Mouse (Mus musculus): ENCODE measurements around the gene Ap2s1. TPM values are rescaled to one million over a fixed set of nuclear protein-coding genes. Genes with fewer than 3 reads are reported as not detected.
"Not testable (repeated sequence)": the region's sequence is repeated elsewhere in the genome, so short reads cannot be mapped to it uniquely, and the experiment has no call there.

Gene Ap2s1
- polyA plus RNA-seq, 1 experiment from 2014 or later = 249 TPM

DNA sequence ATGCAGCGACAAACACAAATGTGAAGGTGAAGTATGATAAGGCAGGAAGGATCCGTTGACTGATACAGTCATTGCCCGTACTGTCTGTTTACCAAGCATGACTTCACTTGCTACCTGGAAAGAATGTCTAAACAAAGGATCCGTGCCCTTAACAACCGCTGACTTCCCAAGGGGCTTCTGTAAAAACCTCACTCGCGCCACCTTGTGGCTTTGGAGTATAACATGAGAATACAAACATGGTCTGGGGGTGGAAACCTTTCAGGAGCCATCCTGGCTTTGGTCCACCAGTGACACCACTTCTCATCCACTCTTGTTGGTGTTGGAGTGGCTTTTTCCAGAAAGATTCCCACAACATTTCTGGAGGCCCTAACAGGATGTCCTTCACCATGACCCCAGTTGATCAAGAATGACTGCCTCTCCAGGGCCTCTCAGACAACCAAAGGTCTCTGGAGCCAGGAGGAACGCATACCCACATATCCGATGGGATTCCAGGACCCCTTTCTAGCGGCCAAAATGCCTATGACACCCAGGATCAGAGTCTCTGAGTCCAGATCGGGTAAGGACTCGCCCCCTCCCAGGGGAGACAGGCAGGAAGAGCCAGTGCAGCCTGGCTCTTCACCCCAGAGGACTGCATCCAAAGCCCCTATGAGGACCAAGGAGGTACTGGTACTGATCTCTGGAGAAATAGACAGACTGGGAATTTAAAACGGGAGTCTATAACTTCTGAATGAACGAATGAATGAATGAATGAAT lies 9.4 kb upstream of the Ap2s1 start:
- Histone ChIP-seq H3K9me3 (no peaks in the 10 kb centered on the region), H3K4me3 (peak overlapping the region; percentile 32; the same call in 1 of the 2 replicates), H3K36me3 (replicated peaks) (no peaks in the 10 kb centered on the region), H3K27ac (peak overlapping the region; percentile 42), H3K27me3 (ENCODE audit: poor library complexity, severe bottlenecking) (no peaks in the 10 kb centered on the region), H3K4me1 (peaks cover 18% of the 10 kb centered on the region)
- DNase-seq (ENCODE audit: extremely low spot score, low spot score) = peak; percentile 66
- 30% methylated on average over 14 of the region's 14 CpGs for WGBS

DNA sequence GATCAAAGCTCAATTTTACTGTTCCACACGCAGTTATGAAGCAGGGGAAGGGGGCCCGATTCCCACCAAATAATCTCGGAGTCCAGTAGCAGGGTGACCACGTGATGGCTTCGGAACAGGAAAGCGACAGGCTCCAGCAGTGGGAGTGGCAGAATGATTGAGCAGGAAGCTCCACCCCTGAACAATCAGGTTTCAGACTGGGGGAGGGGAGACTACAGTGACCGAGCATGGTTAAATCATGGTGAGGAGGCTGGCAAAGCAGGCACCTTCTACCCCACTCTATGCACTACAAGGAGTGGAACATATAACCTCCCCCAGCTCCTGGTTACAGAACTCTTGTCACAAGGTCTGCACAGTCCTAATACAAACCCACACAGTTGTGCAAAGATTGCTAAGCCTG lies 8.6 kb upstream of the Ap2s1 start:
- not testable (repeated sequence) for H3K36me3 ChIP-seq (replicated peaks); H3K9me3 ChIP-seq; DNase-seq (ENCODE audit: extremely low spot score, low spot score); H3K27me3 ChIP-seq (ENCODE audit: poor library complexity, severe bottlenecking)
- WGBS = 6% methylated on average over 7 of the region's 7 CpGs
- Histone ChIP-seq H3K27ac (peak overlapping the region; percentile 68), H3K4me1 (peaks cover 18% of the 10 kb centered on the region), H3K4me3 (peak overlapping the region; percentile 32; the same call in 1 of the 2 replicates)

DNA sequence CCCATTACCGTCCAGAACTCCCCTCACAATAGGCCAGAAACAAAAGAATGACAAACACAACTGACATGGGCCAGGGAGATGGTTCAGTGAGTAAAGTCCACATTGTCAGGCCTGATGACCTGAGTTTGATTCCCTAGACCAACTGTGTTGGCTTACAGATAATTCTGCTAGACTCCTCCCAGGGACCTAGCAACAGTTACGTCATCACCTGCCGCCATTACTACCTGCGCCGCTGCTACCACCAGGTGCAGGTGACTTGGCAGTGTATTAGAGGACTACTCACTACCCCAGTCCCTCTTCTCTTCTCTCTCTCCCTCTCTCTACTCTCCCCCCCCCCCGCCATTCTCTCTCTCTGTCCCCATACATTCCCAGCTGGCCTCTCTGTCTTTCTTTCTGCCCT lies 7.4 kb upstream of the Ap2s1 start:
- WGBS = 87% methylated on average over 6 of the region's 6 CpGs
- no peak for DNase-seq (ENCODE audit: extremely low spot score, low spot score)
- Histone ChIP-seq H3K9me3 (no peaks in the 10 kb centered on the region), H3K27me3 (ENCODE audit: poor library complexity, severe bottlenecking) (no peaks in the 10 kb centered on the region), H3K4me1 (peaks cover 18% of the 10 kb centered on the region), H3K27ac (no peak overlapping the region), H3K4me3 (no peak overlapping the region), H3K36me3 (replicated peaks) (no peaks in the 10 kb centered on the region)

DNA sequence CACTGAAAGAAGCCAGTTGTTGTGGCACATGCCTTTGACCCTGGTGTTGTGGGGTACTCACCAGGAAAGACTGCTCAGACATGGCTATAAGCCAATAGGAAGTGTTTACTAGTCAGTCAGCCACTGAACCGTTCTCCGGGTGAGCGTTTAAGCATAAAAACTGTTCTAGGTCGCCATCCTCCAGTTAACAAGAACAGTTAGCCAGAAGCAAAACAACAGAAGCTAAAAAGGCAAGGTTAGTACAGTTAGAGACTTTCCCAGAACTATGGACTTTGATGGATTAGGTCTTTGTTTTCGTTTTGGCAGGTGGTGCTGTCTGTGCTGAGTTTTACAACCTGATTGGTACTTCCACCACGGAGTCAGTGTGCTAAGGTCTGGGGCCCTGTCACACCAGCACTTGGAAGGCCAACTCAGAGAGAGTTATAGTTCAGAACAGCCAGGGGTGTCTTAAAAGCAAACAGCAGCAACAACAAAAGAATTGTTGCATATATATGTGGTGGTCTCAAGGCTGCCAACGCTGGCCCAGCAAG lies 6.3 kb upstream of the Ap2s1 start:
- 85% methylated on average over 7 of the region's 7 CpGs for WGBS
- peaks cover 18% of the 10 kb centered on the region for H3K4me1 ChIP-seq
- no peak overlapping the region for H3K27ac ChIP-seq
- H3K9me3 ChIP-seq = no peaks in the 10 kb centered on the region
- H3K36me3 ChIP-seq (replicated peaks) = no peaks in the 10 kb centered on the region
- H3K4me3 ChIP-seq = no peak overlapping the region
- H3K27me3 ChIP-seq (ENCODE audit: poor library complexity, severe bottlenecking) = no peaks in the 10 kb centered on the region
- DNase-seq (ENCODE audit: extremely low spot score, low spot score) = no peak

- H3K4me1 ChIP-seq = peaks cover 20% of the 10 kb centered on the region
- 46% methylated on average over 10 of the region's 10 CpGs for WGBS
- H3K27ac ChIP-seq = peak overlapping the region; percentile 87
Measured at GRCm38 (mm10) chr7:16737606-16738072, 571 bp upstream of the Ap2s1 start.

DNA sequence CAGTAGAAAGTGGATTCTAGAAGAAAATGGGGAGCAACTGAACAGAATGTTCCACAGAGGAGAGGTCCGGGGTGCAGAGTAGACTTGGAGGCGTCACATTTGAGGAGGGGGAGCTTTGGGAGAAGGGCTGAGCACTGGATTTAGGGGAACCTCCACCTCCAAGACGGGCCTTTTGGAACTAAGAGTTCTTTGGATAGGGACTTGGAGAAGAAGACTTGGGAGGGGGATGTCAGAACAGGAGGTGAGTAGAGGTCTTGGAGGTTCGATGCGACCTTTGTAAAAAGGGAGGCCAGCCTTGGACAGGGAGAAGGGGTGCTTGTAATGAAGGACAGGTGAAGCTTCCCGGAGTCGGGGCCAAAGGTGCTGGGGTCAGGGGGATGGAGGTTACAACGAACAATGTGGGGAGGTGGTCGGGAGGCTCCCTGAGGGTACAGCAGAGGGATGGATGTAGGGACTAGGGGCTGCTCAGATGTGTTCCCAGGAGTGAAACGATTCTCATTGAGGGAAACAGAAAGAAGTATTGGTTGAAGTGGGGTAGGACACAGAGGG lies 920 bp downstream of the Ap2s1 start:
- 57% methylated on average over 10 of the region's 10 CpGs for WGBS
- H3K4me1 ChIP-seq = peaks cover 20% of the 10 kb centered on the region
- DNase-seq (ENCODE audit: extremely low spot score, low spot score) = no peak

More at GRCm38 (mm10) chr7:16737606-16738072, 571 bp upstream of the Ap2s1 start:
- DNase-seq (ENCODE audit: extremely low spot score, low spot score) = no peak
- Histone ChIP-seq H3K4me3 (peak overlapping the region; percentile 89), H3K36me3 (replicated peaks) (peaks cover 3% of the 10 kb centered on the region; the same call in 1 of the 2 replicates), H3K27me3 (ENCODE audit: poor library complexity, severe bottlenecking) (no peaks in the 10 kb centered on the region), H3K9me3 (no peaks in the 10 kb centered on the region)

DNA sequence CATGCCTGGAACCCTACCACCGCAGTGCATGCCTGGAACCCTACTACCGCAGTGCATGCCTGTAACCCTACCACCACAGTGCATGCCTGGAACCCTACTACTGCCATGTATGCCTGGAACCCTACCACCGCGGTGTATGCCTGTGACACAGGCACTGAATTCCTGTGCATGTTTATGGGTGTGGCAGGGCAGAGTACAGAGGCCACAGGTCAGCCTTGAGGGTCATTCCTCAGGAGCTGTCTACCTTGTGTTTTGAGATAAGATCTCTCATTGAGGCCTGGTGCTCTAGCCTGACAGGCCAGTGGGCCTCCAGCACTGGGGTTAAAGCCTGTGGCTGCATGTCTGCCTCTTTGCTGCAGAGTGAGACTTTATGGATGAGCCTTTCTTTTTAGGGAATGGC lies 7.2 kb downstream of the Ap2s1 start:
- Histone ChIP-seq H3K27me3 (ENCODE audit: poor library complexity, severe bottlenecking) (no peaks in the 10 kb centered on the region), H3K4me3 (no peak overlapping the region), H3K27ac (no peak overlapping the region), H3K4me1 (no peaks in the 10 kb centered on the region), H3K9me3 (no peaks in the 10 kb centered on the region), H3K36me3 (replicated peaks) (peaks cover 66% of the 10 kb centered on the region)
- DNase-seq (ENCODE audit: extremely low spot score, low spot score) = no peak
- 94% methylated on average over 4 of the region's 4 CpGs for WGBS

More for the DNA sequence above, 920 bp downstream of the Ap2s1 start:
- H3K4me3 ChIP-seq = peak overlapping the region; percentile 89
- H3K36me3 ChIP-seq (replicated peaks) = peaks cover 16% of the 10 kb centered on the region
- H3K9me3 ChIP-seq = no peaks in the 10 kb centered on the region
- H3K27me3 ChIP-seq (ENCODE audit: poor library complexity, severe bottlenecking) = no peaks in the 10 kb centered on the region
- H3K27ac ChIP-seq = peak overlapping the region; percentile 87

- peaks cover 66% of the 10 kb centered on the region for H3K36me3 ChIP-seq (replicated peaks)
- DNase-seq (ENCODE audit: extremely low spot score, low spot score) = peak; percentile 48
- H3K27me3 ChIP-seq (ENCODE audit: poor library complexity, severe bottlenecking) = no peaks in the 10 kb centered on the region
- WGBS = 51% methylated on average over 3 of the region's 3 CpGs
- no peaks in the 10 kb centered on the region for H3K9me3 ChIP-seq
- no peaks in the 10 kb centered on the region for H3K4me1 ChIP-seq
- H3K4me3 ChIP-seq = no peak overlapping the region
- H3K27ac ChIP-seq = no peak overlapping the region
Measured at GRCm38 (mm10) chr7:16746093-16746492, 7.9 kb downstream of the Ap2s1 start.

DNA sequence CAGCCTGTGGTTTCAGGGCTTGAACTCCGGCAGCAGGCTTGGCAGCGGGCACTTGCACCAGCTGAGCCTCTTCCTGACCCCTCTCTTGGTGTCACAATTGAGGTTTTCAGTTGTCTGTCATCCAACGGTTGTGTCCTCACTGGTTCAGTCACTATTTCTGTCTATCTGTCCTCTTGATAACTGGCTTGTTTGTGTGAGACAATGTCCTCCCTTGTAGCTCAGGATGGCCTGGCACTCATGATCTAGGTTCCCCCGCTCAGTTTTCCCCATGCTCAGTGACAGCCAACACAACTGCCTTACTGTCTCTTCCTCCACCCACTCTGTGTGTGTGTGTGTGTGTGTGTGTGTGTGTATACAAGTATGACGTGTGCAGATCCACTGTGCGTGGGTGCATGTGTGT lies 9.4 kb downstream of the Ap2s1 start:
- Histone ChIP-seq H3K4me1 (no peaks in the 10 kb centered on the region), H3K4me3 (no peak overlapping the region), H3K36me3 (replicated peaks) (peaks cover 63% of the 10 kb centered on the region), H3K9me3 (no peaks in the 10 kb centered on the region), H3K27me3 (ENCODE audit: poor library complexity, severe bottlenecking) (no peaks in the 10 kb centered on the region), H3K27ac (no peak overlapping the region)
- 93% methylated on average over 6 of the region's 6 CpGs for WGBS
- no peak for DNase-seq (ENCODE audit: extremely low spot score, low spot score)

DNA sequence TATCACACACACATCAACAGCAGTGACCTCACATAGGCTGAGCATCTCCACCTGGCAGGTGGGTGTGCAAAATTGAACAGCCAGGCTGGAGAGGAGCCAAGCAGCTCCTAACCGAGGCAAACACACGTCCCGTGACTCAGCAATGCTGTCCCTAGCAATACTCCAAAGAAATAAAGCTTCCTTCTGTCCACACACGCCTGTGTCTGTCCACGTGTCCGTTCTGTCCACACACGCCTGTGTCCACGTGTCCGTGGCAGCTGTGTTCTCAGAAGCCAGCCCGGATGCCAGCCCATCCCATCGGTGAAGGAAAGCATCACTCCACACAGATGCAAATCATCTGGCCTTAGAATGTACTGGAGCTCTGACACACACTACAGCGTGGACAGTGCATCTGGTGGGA lies 13.8 kb downstream of the Ap2s1 start:
- Histone ChIP-seq H3K27ac (no peak overlapping the region), H3K9me3 (no peaks in the 10 kb centered on the region), H3K36me3 (replicated peaks) (peaks cover 31% of the 10 kb centered on the region), H3K4me1 (no peaks in the 10 kb centered on the region), H3K27me3 (ENCODE audit: poor library complexity, severe bottlenecking) (no peaks in the 10 kb centered on the region), H3K4me3 (no peak overlapping the region)
- no peak for DNase-seq (ENCODE audit: extremely low spot score, low spot score)
- 94% methylated on average over 12 of the region's 12 CpGs for whole genome bisulfite sequencing

GRCm38 (mm10) chr7:16755362-16756017 lies 17.3 kb downstream of the Ap2s1 start:
- 77% methylated on average over 17 of the region's 17 CpGs for WGBS
- H3K4me1 ChIP-seq = peaks cover 11% of the 10 kb centered on the region
- no peak for DNase-seq (ENCODE audit: extremely low spot score, low spot score)
- no peak overlapping the region for H3K4me3 ChIP-seq
- H3K27me3 ChIP-seq (ENCODE audit: poor library complexity, severe bottlenecking) = no peaks in the 10 kb centered on the region
- H3K27ac ChIP-seq = no peak overlapping the region
- no peaks in the 10 kb centered on the region for H3K9me3 ChIP-seq
- H3K36me3 ChIP-seq (replicated peaks) = no peaks in the 10 kb centered on the region

DNA sequence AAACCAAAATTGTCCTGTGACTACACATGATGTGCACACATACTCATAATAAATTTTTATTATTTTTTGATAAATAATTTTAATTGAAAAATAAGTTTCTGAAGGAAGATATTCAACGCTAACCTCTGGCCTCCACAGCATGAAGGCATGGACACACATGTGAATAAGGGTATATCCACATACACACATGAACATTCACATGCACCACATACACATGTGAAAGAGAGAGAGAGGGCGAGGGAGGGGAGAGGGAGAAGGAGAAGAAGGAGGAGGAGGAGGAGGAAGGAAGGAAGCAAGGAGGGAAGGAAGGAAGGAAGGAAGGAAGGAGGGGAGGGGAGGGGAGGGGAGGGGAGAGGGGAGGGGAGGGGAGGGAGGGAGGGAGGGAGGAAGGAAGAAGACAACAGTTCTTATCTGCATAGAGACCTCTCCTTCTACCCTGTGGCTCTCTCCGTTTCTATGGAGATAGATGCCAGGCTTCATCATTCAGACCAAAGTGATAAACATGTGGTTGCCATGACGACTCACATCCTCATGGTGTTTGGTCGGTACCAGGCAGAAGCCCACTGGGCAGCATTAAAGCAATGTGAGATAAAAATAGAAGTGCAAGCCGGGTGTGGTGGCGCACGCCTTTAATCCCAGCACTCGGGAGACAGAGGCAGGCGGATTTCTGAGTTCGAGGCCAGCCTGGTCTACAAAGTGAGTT lies 20.8 kb downstream of the Ap2s1 start:
- WGBS = 83% methylated on average over 10 of the region's 11 CpGs
- Histone ChIP-seq H3K4me1 (peaks cover 22% of the 10 kb centered on the region), H3K4me3 (no peak overlapping the region), H3K27ac (no peak overlapping the region), H3K36me3 (replicated peaks) (no peaks in the 10 kb centered on the region), H3K27me3 (ENCODE audit: poor library complexity, severe bottlenecking) (no peaks in the 10 kb centered on the region), H3K9me3 (no peaks in the 10 kb centered on the region)
- no peak for DNase-seq (ENCODE audit: extremely low spot score, low spot score)

All from forebrain, embryonic 10.5 days (tissue).